Mouse (Mus musculus) liver, adult 2 months (tissue): ENCODE measurements at regions not wholly inside any gene's neighbourhood (a gene's known extent, or its start where the extent isn't known, plus 50 kb on each side); places are given as distances from the start of the nearest gene placed in this dataset.

ENCODE experiments used
- DNase-seq: peaks from one replicate; pipeline ENCODE4 v3.0.0-alpha.2; 2011; ENCODE audit warnings: low read depth, low spot score; ENCODE audit errors: extremely low read depth
- H3K27ac ChIP-seq: fragments of 200-500 bp; replicated peaks from 2 replicates; pipeline ENCODE4 v1.5.1; 2012; ENCODE audit warnings: low read depth, mild to moderate bottlenecking, control low read depth, inconsistent platforms, low read length; ENCODE audit not compliant: insufficient read depth
- H3K27me3 ChIP-seq: fragments of 200-500 bp; 2 replicates; pipeline ENCODE4 v1.6.1; 2012; ENCODE audit warnings: mild to moderate bottlenecking, moderate library complexity, low read length, inconsistent platforms; ENCODE audit not compliant: control insufficient read depth, insufficient read depth
- H3K36me3 ChIP-seq: fragments of 200-500 bp; 2 replicates; pipeline ENCODE4 v1.6.1; 2012; ENCODE audit warnings: low read length, inconsistent platforms; ENCODE audit not compliant: control insufficient read depth, insufficient read depth
- H3K4me1 ChIP-seq: fragments of 200-500 bp; 2 replicates; pipeline ENCODE4 v1.6.1; 2011; ENCODE audit warnings: low read length; ENCODE audit not compliant: control insufficient read depth, insufficient read depth
- H3K4me3 ChIP-seq: fragments of 200-500 bp; 2 replicates; pipeline ENCODE4 v1.5.1; 2011; ENCODE audit warnings: low read depth, mild to moderate bottlenecking, control low read depth, low read length, moderate library complexity; ENCODE audit not compliant: insufficient read depth
- H3K79me2 ChIP-seq: fragments of 200-500 bp; 2 replicates; pipeline ENCODE4 v1.6.1; 2012; ENCODE audit warnings: inconsistent platforms, mild to moderate bottlenecking, low read length, moderate library complexity; ENCODE audit not compliant: control insufficient read depth, insufficient read depth
- H3K9ac ChIP-seq: fragments of 200-500 bp; 2 replicates; pipeline ENCODE4 v1.6.1; 2012; ENCODE audit warnings: low read depth, mild to moderate bottlenecking, control low read depth, inconsistent platforms, low read length
- CTCF ChIP-seq: fragments of 200-500 bp; IDR thresholded peaks from 2 replicates; pipeline ENCODE4 v1.5.1; 2011; ENCODE audit warnings: low read depth, low read length, control low read depth
- POLR2A ChIP-seq: fragments of 200-500 bp; IDR thresholded peaks from 2 replicates; pipeline ENCODE4 v1.6.1; 2011; ENCODE audit warnings: low read length, control low read depth; ENCODE audit not compliant: insufficient read depth; ENCODE audit errors: extremely low read depth
- WGBS: fragments of 180-500 bp; shearing (Covaris S2); methylation state at CpG from one replicate; pipeline ENCODE4 v1.1.7; 2018; 5-methylcytosine and 5-hydroxymethylcytosine counted together

DNA sequence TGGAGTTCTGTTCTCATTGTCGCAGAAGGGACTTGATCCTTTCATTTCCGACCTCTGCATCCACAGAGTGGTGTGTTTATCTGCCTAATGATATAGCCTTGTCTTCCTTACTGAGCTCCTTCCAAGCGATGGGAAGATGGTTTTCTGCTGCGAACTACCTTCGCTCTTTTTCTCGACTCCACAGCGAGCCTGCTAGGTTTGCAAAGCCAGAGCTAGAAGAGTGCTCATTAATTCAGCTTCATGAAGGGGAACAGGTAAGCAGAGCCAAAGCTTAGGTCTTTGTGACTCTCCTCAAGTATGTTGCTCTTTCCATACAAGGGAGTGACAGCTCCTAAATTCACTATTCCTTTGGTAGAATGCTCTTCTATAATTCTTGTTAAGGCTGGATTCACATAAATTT, 176.9 kb upstream of the Ogfrl1 start:
- DNase-seq: no peak
- 79% methylated on average over 7 of the region's 7 CpGs for WGBS
- no peak overlapping the region for H3K9ac ChIP-seq
- no peak overlapping the region for H3K27ac ChIP-seq
- no peak overlapping the region for H3K4me3 ChIP-seq
- TF ChIP-seq POLR2A (no peak), CTCF (no peak)
- H3K36me3 ChIP-seq: no peaks in the 10 kb centered on the region
- H3K27me3 ChIP-seq: no peaks in the 10 kb centered on the region
- no peaks in the 10 kb centered on the region for H3K79me2 ChIP-seq
- H3K4me1 ChIP-seq: no peaks in the 10 kb centered on the region

DNA sequence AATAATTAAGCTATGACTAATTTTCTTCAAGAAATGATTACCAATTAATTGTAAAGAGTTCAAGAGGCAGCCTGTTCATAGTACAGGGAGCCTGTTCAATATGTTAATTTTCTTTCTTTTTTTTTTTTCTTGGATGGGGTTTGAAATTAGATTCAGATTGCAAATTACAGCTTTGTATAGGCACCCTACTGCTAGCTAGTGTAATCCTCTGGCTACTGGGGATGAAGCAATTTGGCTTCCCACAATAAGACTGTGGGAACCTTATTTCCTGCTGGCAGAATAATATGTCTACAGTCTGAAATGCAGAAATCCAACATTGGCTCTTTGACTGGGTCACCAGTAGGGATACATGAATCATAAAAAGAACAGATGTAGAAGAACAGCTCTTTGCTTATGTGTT, 177.4 kb upstream of the Ogfrl1 start:
- DNase-seq: no peak
- Histone ChIP-seq H3K36me3 (no peaks in the 10 kb centered on the region), H3K4me3 (no peak overlapping the region), H3K27ac (no peak overlapping the region), H3K79me2 (no peaks in the 10 kb centered on the region), H3K9ac (no peak overlapping the region), H3K4me1 (no peaks in the 10 kb centered on the region), H3K27me3 (no peaks in the 10 kb centered on the region)
- TF ChIP-seq CTCF (no peak), POLR2A (no peak)

DNA sequence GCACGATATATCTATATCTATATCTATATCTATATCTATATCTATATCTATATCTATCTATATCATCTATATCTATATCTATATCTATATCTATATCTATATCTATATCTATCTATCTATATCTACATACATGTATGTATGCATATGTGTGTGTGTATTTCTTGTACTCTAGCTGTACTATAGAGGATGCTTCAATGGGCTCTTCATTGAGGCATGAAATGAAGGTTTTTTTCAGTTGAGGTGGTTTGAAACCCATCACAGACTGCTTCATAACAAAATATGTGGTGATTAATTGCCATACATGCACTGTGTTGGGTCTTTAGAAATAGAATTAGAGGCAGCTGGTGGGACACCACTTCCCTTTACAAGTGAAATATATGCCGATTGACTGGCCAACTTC, 177.9 kb upstream of the Ogfrl1 start:
- Histone ChIP-seq H3K27ac (no peak overlapping the region), H3K36me3 (no peaks in the 10 kb centered on the region), H3K27me3 (no peaks in the 10 kb centered on the region), H3K9ac (no peak overlapping the region), H3K79me2 (no peaks in the 10 kb centered on the region), H3K4me3 (no peak overlapping the region), H3K4me1 (no peaks in the 10 kb centered on the region)
- TF ChIP-seq CTCF: no peak
- TF ChIP-seq POLR2A: no peak
- no peak for DNase-seq
- WGBS: 95% methylated on average over 2 of the region's 2 CpGs

DNA sequence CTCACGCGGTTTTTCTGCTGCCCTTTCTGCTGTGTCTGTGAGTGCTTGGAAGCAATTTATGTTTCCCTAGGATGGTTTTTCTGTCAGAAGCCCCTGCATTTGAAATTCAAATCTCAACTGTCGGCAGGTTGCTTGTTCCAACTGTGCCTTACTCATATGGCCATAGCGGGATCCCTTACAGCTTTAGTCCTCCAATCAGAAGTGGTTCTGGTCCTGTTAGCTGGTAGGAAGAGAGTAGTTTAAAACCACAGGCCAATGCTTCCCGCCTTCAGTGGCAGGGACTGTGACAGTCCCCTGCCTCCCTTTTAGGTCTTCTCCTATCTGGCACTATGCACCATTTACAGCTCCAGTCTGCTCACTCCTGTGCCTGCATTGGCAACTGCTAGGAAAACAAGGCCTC, 178.6 kb upstream of the Ogfrl1 start:
- H3K4me1 ChIP-seq: no peaks in the 10 kb centered on the region
- H3K9ac ChIP-seq: no peak overlapping the region

DNA sequence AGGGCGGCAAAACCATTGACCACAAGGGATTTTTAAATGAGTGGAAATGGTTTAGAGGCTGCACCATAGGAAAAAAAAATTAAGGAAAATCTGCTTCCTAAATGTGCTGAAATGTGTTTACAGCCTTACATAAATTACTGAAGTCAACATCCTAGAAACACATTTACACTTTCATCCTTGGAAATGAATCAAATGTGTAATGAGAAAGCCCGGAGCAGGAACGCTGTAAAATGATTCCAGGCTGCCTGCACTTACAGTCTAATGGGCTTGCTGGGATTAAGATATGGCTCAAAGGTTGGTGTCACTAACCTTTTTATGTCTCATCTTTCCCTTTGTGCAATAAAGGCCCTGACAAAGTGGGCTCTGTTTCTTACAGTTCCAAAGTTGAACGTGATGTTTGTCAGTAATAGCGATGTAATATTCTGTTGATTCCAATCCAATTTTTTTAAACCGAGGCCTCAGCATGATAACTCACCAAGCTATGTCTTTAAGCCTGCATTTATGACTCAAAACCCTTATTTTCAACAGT, 172.1 kb upstream of the B3gat2 start:
- no peak for DNase-seq
- H3K27ac ChIP-seq: no peak overlapping the region
- no peak overlapping the region for H3K9ac ChIP-seq
- WGBS: 82% methylated on average over 6 of the region's 6 CpGs
- TF ChIP-seq CTCF: no peak
- no peak for TF ChIP-seq POLR2A
- H3K36me3 ChIP-seq: no peaks in the 10 kb centered on the region
- H3K79me2 ChIP-seq: no peaks in the 10 kb centered on the region
- H3K4me1 ChIP-seq: no peaks in the 10 kb centered on the region
- H3K27me3 ChIP-seq: no peaks in the 10 kb centered on the region; the same call in 1 of the 2 replicates
- no peak overlapping the region for H3K4me3 ChIP-seq

More for the DNA sequence above, 178.6 kb upstream of the Ogfrl1 start:
- Histone ChIP-seq H3K36me3 (no peaks in the 10 kb centered on the region), H3K79me2 (no peaks in the 10 kb centered on the region), H3K27ac (no peak overlapping the region), H3K27me3 (no peaks in the 10 kb centered on the region), H3K4me3 (no peak overlapping the region)
- no peak for TF ChIP-seq CTCF
- no peak for TF ChIP-seq POLR2A
- DNase-seq: no peak
- WGBS: 82% methylated on average over 5 of the region's 5 CpGs

DNA sequence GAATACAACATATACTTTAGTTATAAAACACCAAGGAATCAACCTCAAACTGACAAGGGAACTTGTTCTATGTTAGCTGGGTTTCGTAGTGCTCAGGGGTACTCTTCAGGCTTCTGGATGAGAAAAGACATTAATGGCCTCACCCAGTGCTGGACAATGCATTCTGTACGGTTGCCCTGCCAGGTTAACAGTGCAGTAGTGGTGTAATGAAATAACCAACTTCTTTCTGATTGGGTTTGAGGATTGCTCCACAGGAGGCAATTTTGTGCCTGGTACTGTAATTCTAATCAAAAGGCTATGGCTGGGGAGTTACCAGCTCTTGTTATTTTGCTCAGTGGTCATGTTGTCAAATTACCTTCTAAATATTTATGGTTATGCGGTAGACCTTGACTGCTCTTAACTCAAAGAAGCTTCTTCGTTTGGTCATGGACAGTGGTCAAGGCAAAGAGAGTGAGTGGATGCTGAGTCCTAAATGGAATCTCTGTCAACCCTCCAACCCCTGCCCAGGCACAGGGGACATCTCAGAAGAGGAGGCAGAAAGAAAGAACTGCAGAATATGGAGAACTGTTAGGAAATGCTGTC, 158.8 kb upstream of the B3gat2 start:
- Histone ChIP-seq H3K27ac (no peak overlapping the region), H3K4me1 (no peaks in the 10 kb centered on the region), H3K36me3 (no peaks in the 10 kb centered on the region), H3K27me3 (no peaks in the 10 kb centered on the region), H3K9ac (no peak overlapping the region), H3K79me2 (no peaks in the 10 kb centered on the region), H3K4me3 (no peak overlapping the region)
- no peak for DNase-seq
- TF ChIP-seq CTCF (no peak), POLR2A (no peak)
- WGBS: 76% methylated on average over 4 of the region's 4 CpGs
